Mouse (Mus musculus): ENCODE data around the gene Pus10. TPM values are rescaled to one million over a fixed set of nuclear protein-coding genes. Genes with fewer than 3 reads are reported as not detected.

Gene Pus10
- total and polyA plus RNA-seq, 3 experiments: 43.4 to 416 (median 52.5) TPM

GRCm38 (mm10) chr11:23664232-23664631 is 1.2 kb upstream of the Pus10 start:
- H3K4me1 ChIP-seq (ENCODE audit: control insufficient read depth in 1 of 2, insufficient read depth in 2 of 2, low read length in 2 of 2): peaks cover 4 to 12% of the 10 kb centered on the region in 2 experiments; a peak in 3 of 4 replicates
- no peak overlapping the region for H3K27ac ChIP-seq (ENCODE audit: control insufficient read depth, low read depth, low read length)
- no peaks in the 10 kb centered on the region for H3K27me3 ChIP-seq (ENCODE audit: control insufficient read depth in 1 of 2, insufficient read depth in 2 of 2, low read length in 2 of 2)
- peak; percentile 50; the same call in 1 of the 2 replicates for TF ChIP-seq MAFK (IDR thresholded peaks at IDR 0.05; ENCODE audit: borderline replicate concordance, low read depth, low read length)
- no peak for TF ChIP-seq GATA1 (IDR thresholded peaks at IDR 0.05; ENCODE audit: low read depth, low read length)
- TF ChIP-seq EP300 (IDR thresholded peaks at IDR 0.05; ENCODE audit: low read depth in 1 of 2, low read length in 2 of 2): no peak
- TF ChIP-seq USF2 (IDR thresholded peaks at IDR 0.05; ENCODE audit: borderline replicate concordance in 1 of 2, insufficient read depth in 1 of 2, low read depth in 1 of 2, low read length in 2 of 2): no peak
- TF ChIP-seq MYC (IDR thresholded peaks at IDR 0.05; ENCODE audit: low read depth, low read length): no peak
- TF ChIP-seq TCF12 (IDR thresholded peaks at IDR 0.05; ENCODE audit: low read depth, low read length): no peak
- H3K9me3 ChIP-seq (replicated peaks; ENCODE audit: insufficient read depth, low read length): no peaks in the 10 kb centered on the region
- peak overlapping the region; percentile 39; the same call in 1 of the 2 replicates for H3K9ac ChIP-seq (ENCODE audit: control insufficient read depth, low read depth, low read length, poor library complexity, severe bottlenecking)
- H3K4me3 ChIP-seq (ENCODE audit: control insufficient read depth in 1 of 2, insufficient read depth in 1 of 2, low read depth in 2 of 2, low read length in 2 of 2): peak overlapping the region; percentile 20 to 80; a peak in 3 of 4 replicates
- H3K36me3 ChIP-seq (ENCODE audit: control insufficient read depth in 1 of 2, insufficient read depth in 2 of 2, low read length in 2 of 2): peaks cover 2 to 29% of the 10 kb centered on the region in 2 experiments
- peaks cover 48% of the 10 kb centered on the region for H3K79me2 ChIP-seq (ENCODE audit: control insufficient read depth, insufficient read depth, low read length, poor library complexity)
- DNase-seq (ENCODE audit: low read depth, low spot score): peak; percentile 51

GRCm38 (mm10) chr11:23665798-23666501 is 476 bp downstream of the Pus10 start, which contains the start of gene Pex13:
Gene Pex13, minus strand, starts transcription at chr11:23665959.
- Histone ChIP-seq H3K4me1 (ENCODE audit: control insufficient read depth in 1 of 2, insufficient read depth in 2 of 2, low read length in 2 of 2) (peaks cover 4 to 10% of the 10 kb centered on the region in 2 experiments; a peak in 3 of 4 replicates), H3K36me3 (ENCODE audit: control insufficient read depth in 1 of 2, insufficient read depth in 2 of 2, low read length in 2 of 2) (peaks cover 8 to 20% of the 10 kb centered on the region in 2 experiments), H3K27ac (ENCODE audit: control insufficient read depth, low read depth, low read length) (peak within 1 kb of the TSS; percentile 90), H3K9ac (ENCODE audit: control insufficient read depth, low read depth, low read length, poor library complexity, severe bottlenecking) (peak within 1 kb of the TSS; percentile 86), H3K9me3 (replicated peaks; ENCODE audit: insufficient read depth, low read length) (no peaks in the 10 kb centered on the region), H3K4me3 (ENCODE audit: control insufficient read depth in 1 of 2, insufficient read depth in 1 of 2, low read depth in 2 of 2, low read length in 2 of 2) (peak within 1 kb of the TSS; percentile 72 to 80), H3K79me2 (ENCODE audit: control insufficient read depth, insufficient read depth, low read length, poor library complexity) (peaks cover 41% of the 10 kb centered on the region), H3K27me3 (ENCODE audit: control insufficient read depth in 1 of 2, insufficient read depth in 2 of 2, low read length in 2 of 2) (no peaks in the 10 kb centered on the region)
- DNase-seq (ENCODE audit: low read depth, low spot score): peak; percentile 98
- TF ChIP-seq MAZ (IDR thresholded peaks at IDR 0.05; ENCODE audit: low read depth, low read length) (peak; percentile 21), UBTF (IDR thresholded peaks at IDR 0.05; ENCODE audit: borderline replicate concordance, insufficient read depth, low read depth, low read length) (peak; percentile 74; the same call in 1 of the 2 replicates), NRF1 (IDR thresholded peaks at IDR 0.05; ENCODE audit: insufficient read depth, low read depth, low read length, poor library complexity, severe bottlenecking) (no peak; the same call in 1 of the 2 replicates), EP300 (IDR thresholded peaks at IDR 0.05; ENCODE audit: low read depth in 1 of 2, low read length in 2 of 2) (peak in 1 of 2 experiments; percentile 3; a peak in 1 of 4 replicates), CTCF (IDR thresholded peaks at IDR 0.05 in 2 of 3, conservative IDR thresholded peaks at IDR 0.05 in 1 of 3; ENCODE audit: control insufficient read depth in 1 of 3, insufficient read depth in 1 of 3, low read depth in 2 of 3, low read length in 3 of 3, poor library complexity in 1 of 3, severe bottlenecking in 1 of 3) (no peak), MYB (IDR thresholded peaks at IDR 0.05; ENCODE audit: low read depth, low read length) (peak; percentile 77; the same call in 1 of the 2 replicates), USF2 (IDR thresholded peaks at IDR 0.05; ENCODE audit: borderline replicate concordance in 1 of 2, insufficient read depth in 1 of 2, low read depth in 1 of 2, low read length in 2 of 2) (no peak), POLR2AphosphoS2 (IDR thresholded peaks at IDR 0.05; ENCODE audit: low read length) (no peak), ZMIZ1 (IDR thresholded peaks at IDR 0.05; ENCODE audit: low read depth, low read length) (peak; percentile 93), JUND (IDR thresholded peaks at IDR 0.05; ENCODE audit: low read depth, low read length) (no peak), RCOR1 (IDR thresholded peaks at IDR 0.05; ENCODE audit: low read depth, low read length) (0 out of 2 replicates have a peak, but pooled peaks have one; percentile 46), E2F4 (IDR thresholded peaks at IDR 0.05; ENCODE audit: borderline replicate concordance, low read depth, low read length) (peak; percentile 71; the same call in 1 of the 2 replicates), MAX (IDR thresholded peaks at IDR 0.05; ENCODE audit: low read length) (peak; percentile 58), POLR2AphosphoS5 (IDR thresholded peaks at IDR 0.05; ENCODE audit: borderline replicate concordance, low read depth, low read length) (no peak), POLR2A (IDR thresholded peaks at IDR 0.05; ENCODE audit: control insufficient read depth in 1 of 2, insufficient read depth in 1 of 2, low read depth in 1 of 2, low read length in 2 of 2, poor library complexity in 1 of 2) (peak; percentile 64 to 74), CHD1 (IDR thresholded peaks at IDR 0.05; ENCODE audit: low read depth, low read length) (no peak), ELF1 (IDR thresholded peaks at IDR 0.05; ENCODE audit: low read depth, low read length) (peak; percentile 74), USF1 (IDR thresholded peaks at IDR 0.05; ENCODE audit: low read depth, low read length) (no peak), BHLHE40 (IDR thresholded peaks at IDR 0.05; ENCODE audit: borderline replicate concordance, low read depth, low read length) (no peak), ETS1 (IDR thresholded peaks at IDR 0.05; ENCODE audit: low read depth, low read length) (peak; percentile 62), CHD2 (IDR thresholded peaks at IDR 0.05; ENCODE audit: low read length) (no peak), TAL1 (IDR thresholded peaks at IDR 0.05; ENCODE audit: low read length) (no peak), MXI1 (IDR thresholded peaks at IDR 0.05; ENCODE audit: low read depth, low read length) (peak; percentile 80), SIN3A (IDR thresholded peaks at IDR 0.05; ENCODE audit: low read length) (peak; percentile 94), GABPA (IDR thresholded peaks at IDR 0.05; ENCODE audit: low read depth, low read length) (no peak)

All from MEL (cell line).